Mouse (Mus musculus) heart, embryonic 11.5 days (tissue): ENCODE data around the gene Slc44a2. TPM values are rescaled to one million over a fixed set of nuclear protein-coding genes. Genes with fewer than 3 reads are reported as not detected.

Source experiments
- ATAC-seq: fragments of 200-750 bp; cut with Nextera tagmentation; replicated peaks from 2 replicates; pipeline ENCODE4 v1.8.0; 2017; ENCODE audit warnings: moderate library complexity; ENCODE audit not compliant: insufficient number of reproducible peaks, low FRiP score, low TSS enrichment
- H3K27ac ChIP-seq: fragments of 300-500 bp; sonication (generic); 2 replicates; pipeline ENCODE4 v1.5.1; 2014; ENCODE audit warnings: mild to moderate bottlenecking, low read depth, low read length
- H3K27me3 ChIP-seq: fragments of 300-500 bp; sonication (generic); 2 replicates; pipeline ENCODE4 v1.6.1; 2014; ENCODE audit warnings: mild to moderate bottlenecking, low read length, mixed read lengths; ENCODE audit not compliant: control insufficient read depth, insufficient read depth
- H3K36me3 ChIP-seq: fragments of 300-500 bp; sonication (generic); 2 replicates; pipeline ENCODE4 v1.6.1; 2014; ENCODE audit warnings: mild to moderate bottlenecking, low read length, moderate library complexity, mixed read lengths; ENCODE audit not compliant: control insufficient read depth, insufficient read depth
- H3K4me1 ChIP-seq: fragments of 300-500 bp; sonication (generic); 2 replicates; pipeline ENCODE4 v1.6.1; 2014; ENCODE audit warnings: low read length; ENCODE audit not compliant: control insufficient read depth, insufficient read depth
- H3K4me2 ChIP-seq: fragments of 300-500 bp; sonication (generic); 2 replicates; pipeline ENCODE4 v1.6.1; 2014; ENCODE audit warnings: mild to moderate bottlenecking, moderate library complexity
- H3K4me3 ChIP-seq: fragments of 300-500 bp; sonication (generic); 2 replicates; pipeline ENCODE4 v1.5.1; 2014; ENCODE audit warnings: low read depth, low read length
- H3K9ac ChIP-seq: fragments of 300-500 bp; sonication (generic); 2 replicates; pipeline ENCODE4 v1.6.1; 2014; ENCODE audit warnings: mild to moderate bottlenecking, low read depth, low read length, moderate library complexity
- H3K9me3 ChIP-seq: fragments of 300-500 bp; sonication (generic); replicated peaks from 2 replicates; pipeline ENCODE4 v1.6.1; 2016; ENCODE audit warnings: low read length; ENCODE audit not compliant: control insufficient read depth
- WGBS: fragments of 180-500 bp; shearing (Covaris S2); extraction: QIAGEN DNeasy Blood & Tissue Kit; methylation state at CpG from one replicate; pipeline ENCODE4 v1.1.7; 2014; ENCODE audit not compliant: insufficient replicate concordance; 5-methylcytosine and 5-hydroxymethylcytosine counted together
- polyA plus RNA-seq: library from polyadenylated mRNA; unstranded; fragments of >200 nt; fragmentation: Nextera tagmentation; extraction: Ambion mirVana; gene quantifications from 2 replicates; pipeline ENCODE4 v1.2.1, GENCODE M21; 2014

The Slc44a2 gene
- polyA plus RNA-seq, 1 experiment from 2014 or later, result 62.3 TPM

GRCm38 (mm10) chr9:21332161-21333061 is 11.9 kb downstream of the Slc44a2 start:
- Histone ChIP-seq H3K9me3 (no peaks in the 10 kb centered on the region), H3K27ac (peak overlapping the region; percentile 30), H3K4me2 (no peak overlapping the region), H3K4me1 (peaks cover 38% of the 10 kb centered on the region), H3K4me3 (no peak overlapping the region), H3K27me3 (no peaks in the 10 kb centered on the region), H3K36me3 (no peaks in the 10 kb centered on the region), H3K9ac (no peak overlapping the region)
- WGBS, result 36% methylated on average over 9 of the region's 9 CpGs
- no peak for ATAC-seq

DNA sequence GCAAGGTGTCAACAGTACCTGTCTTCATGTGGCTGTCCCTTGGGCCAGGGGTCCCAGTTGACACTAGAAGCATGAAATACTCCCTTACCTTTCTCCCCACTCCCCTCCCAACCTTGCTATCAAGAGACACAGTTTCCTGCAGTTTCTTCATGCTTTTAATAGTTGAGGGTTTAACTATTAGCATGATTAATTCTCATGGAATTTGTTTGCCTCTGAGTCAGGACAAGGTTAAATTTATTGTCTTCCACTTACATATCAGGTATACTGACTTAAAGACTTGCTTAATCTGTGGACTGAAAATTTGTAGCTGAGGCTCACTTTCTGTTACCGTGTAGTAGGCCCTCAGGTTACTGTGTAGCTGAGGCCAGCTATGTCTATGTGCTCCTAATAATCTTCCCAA is 13.0 kb downstream of the Slc44a2 start:
- peaks cover 46% of the 10 kb centered on the region for H3K4me1 ChIP-seq
- 81% methylated on average over 1 of the region's 1 CpGs for WGBS

DNA sequence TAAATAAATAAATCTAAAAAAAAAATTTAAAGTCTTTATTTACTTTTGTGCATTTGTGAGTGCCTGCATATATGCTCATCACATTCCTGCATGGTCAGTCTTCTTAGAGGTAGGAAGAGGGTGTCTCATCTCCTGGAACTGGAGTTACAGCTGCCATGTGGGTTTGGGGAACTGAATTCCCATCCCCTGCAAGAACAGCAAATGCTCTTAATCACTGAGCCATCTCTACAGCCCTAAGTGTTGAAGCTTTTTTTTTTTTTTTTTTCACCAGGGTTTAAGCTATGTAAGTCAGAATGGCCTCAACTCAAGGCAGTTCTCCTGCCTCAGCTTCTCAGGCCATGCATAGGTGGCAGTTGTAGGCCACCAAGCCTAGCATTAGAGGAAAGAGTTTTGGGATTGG is 14.2 kb downstream of the Slc44a2 start:
- peaks cover 40% of the 10 kb centered on the region for H3K4me1 ChIP-seq
- H3K4me2 ChIP-seq, result no peak overlapping the region
- H3K9me3 ChIP-seq, result no peaks in the 10 kb centered on the region
- H3K27me3 ChIP-seq, result no peaks in the 10 kb centered on the region
- H3K9ac ChIP-seq, result no peak overlapping the region
- no peak for ATAC-seq
- no peaks in the 10 kb centered on the region for H3K36me3 ChIP-seq
- no peak overlapping the region for H3K27ac ChIP-seq
- no peak overlapping the region for H3K4me3 ChIP-seq

More for the DNA sequence above, 13.0 kb downstream of the Slc44a2 start:
- H3K9me3 ChIP-seq, result no peaks in the 10 kb centered on the region
- ATAC-seq, result no peak
- no peaks in the 10 kb centered on the region for H3K27me3 ChIP-seq
- no peaks in the 10 kb centered on the region for H3K36me3 ChIP-seq
- H3K4me2 ChIP-seq, result no peak overlapping the region
- H3K4me3 ChIP-seq, result no peak overlapping the region
- no peak overlapping the region for H3K9ac ChIP-seq
- no peak overlapping the region for H3K27ac ChIP-seq

DNA sequence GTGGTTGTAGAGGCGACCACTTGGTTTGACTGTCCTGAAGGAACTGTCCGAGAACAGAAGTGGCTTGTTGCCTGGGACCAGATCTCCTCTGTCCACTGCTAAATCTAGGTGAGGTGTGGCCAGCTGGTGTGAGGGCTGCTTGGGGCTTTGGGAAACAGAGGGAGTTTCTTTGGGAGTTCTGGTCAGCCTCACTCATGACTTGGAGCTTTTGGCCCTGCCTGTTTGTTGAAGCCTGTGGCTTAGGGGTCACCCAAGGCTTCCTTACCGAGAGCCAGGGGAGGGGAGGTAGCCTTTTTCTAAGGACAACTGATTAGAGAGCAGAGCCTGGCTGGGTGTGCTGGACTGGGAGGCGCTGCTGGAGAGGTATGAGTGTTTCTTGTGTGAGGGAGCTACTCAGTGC is 14.9 kb downstream of the Slc44a2 start:
- no peak overlapping the region for H3K4me3 ChIP-seq
- no peaks in the 10 kb centered on the region for H3K9me3 ChIP-seq
- 57% methylated on average over 4 of the region's 4 CpGs for WGBS
- H3K4me1 ChIP-seq, result peaks cover 33% of the 10 kb centered on the region
- ATAC-seq, result no peak
- H3K4me2 ChIP-seq, result no peak overlapping the region
- H3K27me3 ChIP-seq, result no peaks in the 10 kb centered on the region
- H3K27ac ChIP-seq, result no peak overlapping the region; the same call in 1 of the 2 replicates
- no peaks in the 10 kb centered on the region; the same call in 1 of the 2 replicates for H3K36me3 ChIP-seq
- H3K9ac ChIP-seq, result no peak overlapping the region

DNA sequence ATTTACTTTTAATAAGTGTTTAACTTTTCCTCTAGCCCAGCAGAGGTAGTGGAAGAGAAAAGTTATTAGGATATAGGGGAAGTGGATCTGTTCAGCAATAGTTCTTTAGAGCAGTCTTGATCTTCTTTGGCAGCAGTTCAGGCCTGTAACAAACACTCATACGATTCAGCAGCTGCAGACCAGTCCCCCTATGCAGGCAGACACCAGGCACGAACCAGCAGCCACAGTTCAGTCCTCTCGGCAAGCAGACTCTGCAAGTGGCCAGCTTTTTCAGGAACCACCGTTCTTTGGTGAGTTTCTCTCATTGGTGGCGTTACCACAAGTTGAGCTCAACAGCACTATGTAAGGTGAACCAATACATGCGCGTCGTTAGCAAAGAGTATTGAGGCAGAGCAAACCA is 16.0 kb downstream of the Slc44a2 start:
- Histone ChIP-seq H3K27ac (no peak overlapping the region), H3K4me1 (peaks cover 32% of the 10 kb centered on the region), H3K9ac (no peak overlapping the region), H3K27me3 (no peaks in the 10 kb centered on the region), H3K36me3 (no peaks in the 10 kb centered on the region; the same call in 1 of the 2 replicates), H3K4me2 (no peak overlapping the region), H3K4me3 (no peak overlapping the region), H3K9me3 (no peaks in the 10 kb centered on the region)
- ATAC-seq, result no peak
- 83% methylated on average over 8 of the region's 8 CpGs for WGBS

GRCm38 (mm10) chr9:21337652-21338051 is 17.2 kb downstream of the Slc44a2 start:
- peak overlapping the region; percentile 61 for H3K4me2 ChIP-seq
- H3K27me3 ChIP-seq, result no peaks in the 10 kb centered on the region
- peak; percentile 54; the same call in 1 of the 2 replicates for ATAC-seq
- peaks cover 21% of the 10 kb centered on the region for H3K4me1 ChIP-seq
- H3K27ac ChIP-seq, result no peak overlapping the region
- WGBS, result 17% methylated on average over 19 of the region's 20 CpGs
- H3K9ac ChIP-seq, result peak overlapping the region; percentile 59
- H3K36me3 ChIP-seq, result peaks cover 4% of the 10 kb centered on the region; the same call in 1 of the 2 replicates
- peak overlapping the region; percentile 34 for H3K4me3 ChIP-seq
- H3K9me3 ChIP-seq, result no peaks in the 10 kb centered on the region

- Histone ChIP-seq H3K4me2 (no peak overlapping the region), H3K4me1 (peaks cover 13% of the 10 kb centered on the region), H3K9ac (no peak overlapping the region), H3K9me3 (no peaks in the 10 kb centered on the region), H3K36me3 (peaks cover 13% of the 10 kb centered on the region), H3K27ac (no peak overlapping the region), H3K27me3 (no peaks in the 10 kb centered on the region), H3K4me3 (no peak overlapping the region)
- no peak for ATAC-seq
- 40% methylated on average over 4 of the region's 4 CpGs for WGBS
These were observed 19.9 kb downstream of the Slc44a2 start for GRCm38 (mm10) chr9:21340411-21340810.

DNA sequence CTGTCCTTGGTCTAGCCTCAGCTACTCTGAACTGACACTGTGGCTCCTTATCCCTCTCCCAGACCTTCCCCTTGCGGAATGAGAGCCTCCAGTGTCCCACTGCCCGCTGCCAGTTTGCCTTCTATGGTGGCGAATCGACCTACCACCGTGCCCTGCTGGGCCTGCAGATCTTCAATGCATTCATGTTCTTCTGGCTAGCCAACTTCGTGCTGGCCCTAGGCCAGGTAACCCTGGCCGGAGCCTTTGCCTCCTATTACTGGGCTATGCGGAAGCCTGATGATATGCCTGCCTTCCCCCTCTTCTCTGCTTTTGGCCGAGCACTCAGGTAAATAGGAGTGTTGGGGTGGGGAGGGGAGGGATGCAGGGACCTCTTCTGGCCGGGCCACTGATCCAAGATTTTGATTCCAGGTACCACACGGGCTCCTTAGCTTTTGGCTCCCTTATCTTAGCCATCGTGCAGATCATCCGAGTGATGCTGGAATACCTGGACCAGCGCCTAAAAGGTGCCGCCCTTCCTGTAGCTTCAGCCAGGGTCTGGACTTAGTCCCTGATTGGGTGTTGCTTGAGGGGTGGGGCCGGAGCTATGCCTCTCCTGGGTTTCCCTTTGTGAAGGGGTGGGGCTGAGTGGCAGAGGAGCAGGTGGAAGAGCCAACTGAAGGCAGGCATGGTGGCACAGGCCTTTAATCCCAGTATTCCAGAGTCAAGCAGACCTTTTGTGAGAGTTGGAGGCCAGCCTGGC is 26.3 kb downstream of the Slc44a2 start:
- ATAC-seq, result no peak
- Histone ChIP-seq H3K4me3 (no peak overlapping the region), H3K27me3 (no peaks in the 10 kb centered on the region), H3K4me1 (no peaks in the 10 kb centered on the region), H3K27ac (no peak overlapping the region), H3K36me3 (peaks cover 30% of the 10 kb centered on the region), H3K4me2 (no peak overlapping the region), H3K9ac (no peak overlapping the region), H3K9me3 (no peaks in the 10 kb centered on the region)
- WGBS, result 78% methylated on average over 16 of the region's 16 CpGs
